Mouse (Mus musculus) midbrain, postnatal 0 days (tissue): ENCODE data around the gene Nbea. TPM values are rescaled to one million over a fixed set of nuclear protein-coding genes. Genes with fewer than 3 reads are reported as not detected.

Experiments used
- ATAC-seq: fragments of 200-750 bp; cut with Nextera tagmentation; 2 replicates; pipeline ENCODE4 v1.8.0; 2017; ENCODE audit warnings: moderate number of reproducible peaks, mild to moderate bottlenecking, moderate TSS enrichment, moderate library complexity; ENCODE audit not compliant: low FRiP score
- DNase-seq: peaks from one replicate; pipeline ENCODE4 v3.0.0-alpha.2; 2015; ENCODE audit warnings: low spot score
- H3K27ac ChIP-seq: fragments of 300-500 bp; sonication (generic); 2 replicates; pipeline ENCODE4 v1.5.1; 2014; ENCODE audit warnings: low read depth, mild to moderate bottlenecking, low read length, mixed read lengths
- H3K27me3 ChIP-seq: fragments of 300-500 bp; sonication (generic); 2 replicates; pipeline ENCODE4 v1.6.1; 2014; ENCODE audit warnings: low read length, control low read depth, mixed read lengths; ENCODE audit not compliant: insufficient read depth
- H3K36me3 ChIP-seq: fragments of 300-500 bp; sonication (generic); 2 replicates; pipeline ENCODE4 v1.6.1; 2014; ENCODE audit warnings: low read length, control low read depth, mixed read lengths; ENCODE audit not compliant: insufficient read depth
- H3K4me1 ChIP-seq: fragments of 300-500 bp; sonication (generic); 2 replicates; pipeline ENCODE4 v1.6.1; 2014; ENCODE audit warnings: mild to moderate bottlenecking, control low read depth, antibody characterized with exemption, low read length, mixed read lengths; ENCODE audit not compliant: insufficient read depth
- H3K4me2 ChIP-seq: fragments of 300-500 bp; sonication (generic); 2 replicates; pipeline ENCODE4 v1.6.1; 2014; ENCODE audit warnings: low read depth, mild to moderate bottlenecking, low read length, mixed read lengths; ENCODE audit not compliant: poor library complexity, severe bottlenecking
- H3K4me3 ChIP-seq: fragments of 300-500 bp; sonication (generic); 2 replicates; pipeline ENCODE4 v1.5.1; 2014; ENCODE audit warnings: low read depth, mild to moderate bottlenecking, low read length, moderate library complexity
- H3K9ac ChIP-seq: fragments of 300-500 bp; sonication (generic); replicated peaks from 2 replicates; pipeline ENCODE4 v1.6.1; 2014; ENCODE audit warnings: mild to moderate bottlenecking, low read length, moderate library complexity, mixed read lengths; ENCODE audit not compliant: poor library complexity, severe bottlenecking
- H3K9me3 ChIP-seq: fragments of 300-500 bp; sonication (generic); 2 replicates; pipeline ENCODE4 v1.6.1; 2016; ENCODE audit warnings: low read length, control low read depth
- CTCF ChIP-seq: IDR thresholded peaks from 2 replicates; pipeline ENCODE4 v1.5.1; 2016; ENCODE audit warnings: antibody characterized with exemption, mild to moderate bottlenecking
- WGBS: fragments of 180-500 bp; shearing (Covaris S2); extraction: QIAGEN DNeasy Blood & Tissue Kit; methylation state at CpG from one replicate; pipeline ENCODE4 v1.1.7; 2014; 5-methylcytosine and 5-hydroxymethylcytosine counted together
- polyA plus RNA-seq: library from polyadenylated mRNA; unstranded; fragments of >200 nt; fragmentation: Nextera tagmentation; extraction: Ambion mirVana; gene quantifications from 2 replicates; pipeline ENCODE4 v1.2.1, GENCODE M21; 2015
- total RNA-seq: library from RNA; depleted of rRNA; stranded (reverse); fragments of >200 nt; gene quantifications from 2 replicates; pipeline ENCODE4 v1.2.3, GENCODE M21; 2014

The Nbea gene
- total and polyA plus RNA-seq, 2 experiments from 2014 or later: 46.8 to 202 TPM

GRCm38 (mm10) chr3:55714260-55714659, 469.2 kb downstream of the Nbea start:
- DNase-seq (peak; percentile 24), ATAC-seq (no peak)
- H3K4me1 ChIP-seq: no peaks in the 10 kb centered on the region
- no peaks in the 10 kb centered on the region for H3K27me3 ChIP-seq
- H3K9me3 ChIP-seq: no peaks in the 10 kb centered on the region
- no peak overlapping the region for H3K27ac ChIP-seq
- no peak overlapping the region for H3K9ac ChIP-seq
- H3K36me3 ChIP-seq: peaks cover 14% of the 10 kb centered on the region; the same call in 1 of the 2 replicates
- no peak for TF ChIP-seq CTCF
- H3K4me3 ChIP-seq: no peak overlapping the region
- H3K4me2 ChIP-seq: no peak overlapping the region
- 65% methylated on average over 6 of the region's 6 CpGs for WGBS

- WGBS: 73% methylated on average over 3 of the region's 3 CpGs
Measured at GRCm38 (mm10) chr3:55713856-55714255, 469.6 kb downstream of the Nbea start.

GRCm38 (mm10) chr3:55710300-55710699, 473.2 kb downstream of the Nbea start:
- Histone ChIP-seq H3K4me2 (no peak overlapping the region), H3K9me3 (no peaks in the 10 kb centered on the region)
- 93% methylated on average over 4 of the region's 4 CpGs for WGBS

More at GRCm38 (mm10) chr3:55713856-55714255, 469.6 kb downstream of the Nbea start:
- Histone ChIP-seq H3K4me2 (no peak overlapping the region), H3K27ac (no peak overlapping the region), H3K36me3 (peaks cover 15% of the 10 kb centered on the region; the same call in 1 of the 2 replicates), H3K9me3 (no peaks in the 10 kb centered on the region), H3K4me1 (no peaks in the 10 kb centered on the region), H3K9ac (no peak overlapping the region), H3K27me3 (no peaks in the 10 kb centered on the region), H3K4me3 (no peak overlapping the region)
- no peak for TF ChIP-seq CTCF
- ATAC-seq (no peak), DNase-seq (no peak)

GRCm38 (mm10) chr3:55701632-55702031, 481.9 kb downstream of the Nbea start:
- DNase-seq: no peak
- H3K4me3 ChIP-seq: no peak overlapping the region
- no peaks in the 10 kb centered on the region; the same call in 1 of the 2 replicates for H3K4me1 ChIP-seq
- H3K9ac ChIP-seq: no peak overlapping the region
- no peak overlapping the region for H3K4me2 ChIP-seq
- no peak overlapping the region for H3K27ac ChIP-seq
- TF ChIP-seq CTCF: no peak
- 91% methylated on average over 6 of the region's 6 CpGs for WGBS
- no peak for ATAC-seq
- no peaks in the 10 kb centered on the region for H3K9me3 ChIP-seq
- H3K27me3 ChIP-seq: no peaks in the 10 kb centered on the region
- H3K36me3 ChIP-seq: 0 out of 2 replicates have a peak, but pooled peaks cover 3% of the 10 kb centered on the region

More at GRCm38 (mm10) chr3:55710300-55710699, 473.2 kb downstream of the Nbea start:
- Histone ChIP-seq H3K9ac (no peak overlapping the region), H3K4me1 (no peaks in the 10 kb centered on the region), H3K36me3 (peaks cover 12% of the 10 kb centered on the region; the same call in 1 of the 2 replicates), H3K4me3 (no peak overlapping the region), H3K27ac (no peak overlapping the region), H3K27me3 (no peaks in the 10 kb centered on the region)
- no peak for TF ChIP-seq CTCF
- ATAC-seq (no peak), DNase-seq (no peak)

DNA sequence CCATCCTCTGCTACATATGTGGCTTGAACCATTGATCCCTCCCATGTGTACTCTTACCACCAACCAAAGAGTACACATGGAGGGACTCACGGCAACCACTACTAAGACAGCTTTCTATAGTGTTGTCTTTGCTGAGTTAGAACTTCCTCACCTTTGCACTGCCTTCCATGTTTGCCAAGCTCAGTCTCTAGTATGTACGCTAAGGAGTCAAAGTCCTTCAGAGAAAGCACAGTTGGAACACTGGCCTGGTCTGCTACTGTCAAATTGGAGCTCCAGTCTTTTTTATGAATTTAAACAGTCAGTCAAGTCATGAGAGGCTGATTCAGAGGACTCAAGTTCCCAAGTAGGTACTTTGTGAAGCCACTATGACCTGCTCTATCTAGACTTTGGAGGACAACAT, 486.3 kb downstream of the Nbea start:
- Histone ChIP-seq H3K4me2 (no peak overlapping the region), H3K9me3 (no peaks in the 10 kb centered on the region), H3K4me1 (no peaks in the 10 kb centered on the region), H3K9ac (no peak overlapping the region), H3K27me3 (no peaks in the 10 kb centered on the region), H3K27ac (no peak overlapping the region), H3K4me3 (no peak overlapping the region), H3K36me3 (no peaks in the 10 kb centered on the region)
- WGBS: 89% methylated on average over 2 of the region's 2 CpGs
- ATAC-seq: no peak
- TF ChIP-seq CTCF: no peak
- DNase-seq: no peak

GRCm38 (mm10) chr3:55693073-55693472, 490.4 kb downstream of the Nbea start:
- Histone ChIP-seq H3K4me1 (no peaks in the 10 kb centered on the region), H3K9me3 (no peaks in the 10 kb centered on the region), H3K27ac (no peak overlapping the region), H3K4me3 (no peak overlapping the region), H3K4me2 (no peak overlapping the region), H3K9ac (no peak overlapping the region), H3K27me3 (no peaks in the 10 kb centered on the region), H3K36me3 (no peaks in the 10 kb centered on the region)
- no peak for TF ChIP-seq CTCF
- ATAC-seq (no peak), DNase-seq (no peak)
- WGBS: 56% methylated on average over 4 of the region's 4 CpGs
